Mouse (Mus musculus) forebrain, embryonic 15.5 days (tissue): Measurements from ENCODE around the gene Tssk2. TPM values are rescaled to one million over a fixed set of nuclear protein-coding genes. Genes with fewer than 3 reads are reported as not detected.

Source experiments
- ATAC-seq: fragments of 200-750 bp; cut with Nextera tagmentation; replicated peaks from 2 replicates; pipeline ENCODE4 v1.8.0; 2017; ENCODE audit warnings: mild to moderate bottlenecking, moderate TSS enrichment, moderate library complexity
- H3K27ac ChIP-seq: fragments of 300-500 bp; sonication (generic); replicated peaks from 2 replicates; pipeline ENCODE4 v1.5.1; 2015; ENCODE audit warnings: mild to moderate bottlenecking, inconsistent platforms
- H3K27me3 ChIP-seq: fragments of 300-500 bp; sonication (generic); 2 replicates; pipeline ENCODE4 v1.6.1; 2015; ENCODE audit warnings: inconsistent platforms
- H3K36me3 ChIP-seq: fragments of 300-500 bp; sonication (generic); 2 replicates; pipeline ENCODE4 v1.6.1; 2015; ENCODE audit warnings: mild to moderate bottlenecking, inconsistent platforms
- H3K4me1 ChIP-seq: fragments of 300-500 bp; sonication (generic); 2 replicates; pipeline ENCODE4 v1.6.1; 2015; ENCODE audit warnings: inconsistent platforms
- H3K4me2 ChIP-seq: fragments of 300-500 bp; sonication (generic); replicated peaks from 2 replicates; pipeline ENCODE4 v1.6.1; 2015; ENCODE audit warnings: mild to moderate bottlenecking, inconsistent platforms
- H3K4me3 ChIP-seq: fragments of 300-500 bp; sonication (generic); 2 replicates; pipeline ENCODE4 v1.5.1; 2015; ENCODE audit warnings: mild to moderate bottlenecking, inconsistent platforms
- H3K9ac ChIP-seq: fragments of 300-500 bp; sonication (generic); replicated peaks from 2 replicates; pipeline ENCODE4 v1.6.1; 2015; ENCODE audit warnings: mild to moderate bottlenecking, inconsistent platforms
- H3K9me3 ChIP-seq: fragments of 300-500 bp; sonication (generic); 2 replicates; pipeline ENCODE4 v1.6.1; 2016; ENCODE audit warnings: inconsistent platforms
- WGBS: fragments of 180-500 bp; shearing (Covaris S2); methylation state at CpG from one replicate; pipeline ENCODE4 v1.1.7; 2015; ENCODE audit warnings: mixed read lengths; 5-methylcytosine and 5-hydroxymethylcytosine counted together
- polyA plus RNA-seq: library from polyadenylated mRNA; unstranded; fragments of >200 nt; fragmentation: Nextera tagmentation; extraction: Ambion mirVana; gene quantifications from 2 replicates; pipeline ENCODE4 v1.2.1, GENCODE M21; 2015

Gene Tssk2
- polyA plus RNA-seq, 1 experiment from 2014 or later, result not detected

GRCm38 (mm10) chr16:17876096-17876495 lies 22.3 kb upstream of the Tssk2 start:
- H3K27ac ChIP-seq, result no peak overlapping the region
- no peak overlapping the region for H3K4me3 ChIP-seq
- H3K9ac ChIP-seq, result no peak overlapping the region
- 95% methylated on average over 1 of the region's 1 CpGs for WGBS
- H3K9me3 ChIP-seq, result no peaks in the 10 kb centered on the region
- no peaks in the 10 kb centered on the region for H3K27me3 ChIP-seq
- no peak for ATAC-seq
- no peaks in the 10 kb centered on the region for H3K4me1 ChIP-seq
- no peak overlapping the region for H3K4me2 ChIP-seq
- H3K36me3 ChIP-seq, result peaks cover 12% of the 10 kb centered on the region; the same call in 1 of the 2 replicates

- 97% methylated on average over 4 of the region's 4 CpGs for WGBS
- no peak overlapping the region for H3K27ac ChIP-seq
- no peaks in the 10 kb centered on the region for H3K9me3 ChIP-seq
- H3K4me1 ChIP-seq, result no peaks in the 10 kb centered on the region
- H3K9ac ChIP-seq, result no peak overlapping the region
- H3K36me3 ChIP-seq, result no peaks in the 10 kb centered on the region; the same call in 1 of the 2 replicates
- H3K4me2 ChIP-seq, result no peak overlapping the region
- H3K27me3 ChIP-seq, result no peaks in the 10 kb centered on the region
- no peak overlapping the region for H3K4me3 ChIP-seq
- ATAC-seq, result no peak
Observed at GRCm38 (mm10) chr16:17879571-17879970, 18.9 kb upstream of the Tssk2 start.

- Histone ChIP-seq H3K9me3 (no peaks in the 10 kb centered on the region), H3K36me3 (no peaks in the 10 kb centered on the region; the same call in 1 of the 2 replicates), H3K9ac (no peak overlapping the region), H3K4me3 (no peak overlapping the region), H3K27ac (no peak overlapping the region), H3K27me3 (no peaks in the 10 kb centered on the region), H3K4me1 (no peaks in the 10 kb centered on the region), H3K4me2 (no peak overlapping the region)
- ATAC-seq, result no peak
Observed at GRCm38 (mm10) chr16:17882196-17882595, 16.2 kb upstream of the Tssk2 start.

GRCm38 (mm10) chr16:17884116-17884515 lies 14.3 kb upstream of the Tssk2 start:
- Histone ChIP-seq H3K9ac (no peak overlapping the region), H3K36me3 (no peaks in the 10 kb centered on the region; the same call in 1 of the 2 replicates), H3K27me3 (no peaks in the 10 kb centered on the region), H3K4me1 (no peaks in the 10 kb centered on the region), H3K4me3 (no peak overlapping the region), H3K27ac (no peak overlapping the region), H3K4me2 (no peak overlapping the region), H3K9me3 (no peaks in the 10 kb centered on the region)
- no peak for ATAC-seq
- 90% methylated on average over 6 of the region's 6 CpGs for WGBS

- Histone ChIP-seq H3K4me3 (peak overlapping the region; percentile 96), H3K9ac (peak overlapping the region; percentile 100), H3K9me3 (no peaks in the 10 kb centered on the region), H3K27me3 (no peaks in the 10 kb centered on the region), H3K36me3 (no peaks in the 10 kb centered on the region), H3K27ac (no peak overlapping the region), H3K4me1 (peaks cover 27% of the 10 kb centered on the region), H3K4me2 (peak overlapping the region; percentile 84)
- no peak for ATAC-seq
- 81% methylated on average over 6 of the region's 6 CpGs for WGBS
Observed at GRCm38 (mm10) chr16:17889689-17890341, 8.6 kb upstream of the Tssk2 start.

GRCm38 (mm10) chr16:17890342-17890727 lies 8.1 kb upstream of the Tssk2 start:
- no peaks in the 10 kb centered on the region for H3K27me3 ChIP-seq
- peaks cover 27% of the 10 kb centered on the region for H3K4me1 ChIP-seq
- peak overlapping the region; percentile 100 for H3K9ac ChIP-seq
- H3K4me2 ChIP-seq, result peak overlapping the region; percentile 84
- H3K36me3 ChIP-seq, result no peaks in the 10 kb centered on the region
- H3K9me3 ChIP-seq, result no peaks in the 10 kb centered on the region
- H3K27ac ChIP-seq, result peak overlapping the region; percentile 96; the same call in 1 of the 2 replicates
- ATAC-seq, result no peak
- WGBS, result 45% methylated on average over 2 of the region's 2 CpGs
- H3K4me3 ChIP-seq, result peak overlapping the region; percentile 96

- Histone ChIP-seq H3K27ac (peak overlapping the region; percentile 96), H3K9me3 (no peaks in the 10 kb centered on the region)
- WGBS, result under 1% methylated on average over 43 of the region's 44 CpGs
Observed at GRCm38 (mm10) chr16:17890917-17891566, 7.4 kb upstream of the Tssk2 start.

GRCm38 (mm10) chr16:17891567-17891959 lies 6.9 kb upstream of the Tssk2 start, which contains the start of gene Gm20518:
TSS of gene Gm20518 (minus strand) at chr16:17891671.
- under 1% methylated on average over 38 of the region's 38 CpGs for WGBS
- Histone ChIP-seq H3K36me3 (no peaks in the 10 kb centered on the region), H3K4me3 (peak within 1 kb of the TSS; percentile 96), H3K9me3 (no peaks in the 10 kb centered on the region), H3K9ac (peak within 1 kb of the TSS; percentile 100), H3K27me3 (no peaks in the 10 kb centered on the region), H3K4me2 (peak within 1 kb of the TSS; percentile 84), H3K4me1 (peaks cover 27% of the 10 kb centered on the region), H3K27ac (peak within 1 kb of the TSS; percentile 96)
- ATAC-seq, result peak; percentile 97

More at GRCm38 (mm10) chr16:17890917-17891566, 7.4 kb upstream of the Tssk2 start:
- H3K4me2 ChIP-seq, result peak overlapping the region; percentile 84
- peak; percentile 71 for ATAC-seq
- no peaks in the 10 kb centered on the region for H3K36me3 ChIP-seq
- peaks cover 27% of the 10 kb centered on the region for H3K4me1 ChIP-seq
- peak overlapping the region; percentile 96 for H3K4me3 ChIP-seq
- peak overlapping the region; percentile 100 for H3K9ac ChIP-seq
- no peaks in the 10 kb centered on the region for H3K27me3 ChIP-seq

GRCm38 (mm10) chr16:17892606-17893005 lies 5.8 kb upstream of the Tssk2 start:
- Histone ChIP-seq H3K4me1 (peaks cover 27% of the 10 kb centered on the region), H3K36me3 (no peaks in the 10 kb centered on the region), H3K4me2 (no peak overlapping the region), H3K9ac (no peak overlapping the region), H3K27me3 (no peaks in the 10 kb centered on the region), H3K4me3 (no peak overlapping the region), H3K27ac (0 out of 2 replicates have a peak overlapping the region, but pooled peaks have one; percentile 51), H3K9me3 (no peaks in the 10 kb centered on the region)
- WGBS, result 43% methylated on average over 3 of the region's 3 CpGs
- no peak for ATAC-seq

GRCm38 (mm10) chr16:17893923-17894322 lies 4.5 kb upstream of the Tssk2 start, which contains the start of gene Tssk1:
TSS of gene Tssk1 (plus strand) at chr16:17894223.
- H3K36me3 ChIP-seq, result peaks cover 8% of the 10 kb centered on the region; the same call in 1 of the 2 replicates
- H3K27ac ChIP-seq, result no peak within 1 kb of the TSS
- H3K4me1 ChIP-seq, result peaks cover 27% of the 10 kb centered on the region
- H3K9ac ChIP-seq, result no peak within 1 kb of the TSS
- H3K9me3 ChIP-seq, result no peaks in the 10 kb centered on the region
- H3K27me3 ChIP-seq, result no peaks in the 10 kb centered on the region
- no peak for ATAC-seq
- no peak within 1 kb of the TSS for H3K4me2 ChIP-seq
- 77% methylated on average over 2 of the region's 2 CpGs for WGBS
- H3K4me3 ChIP-seq, result no peak within 1 kb of the TSS

- Histone ChIP-seq H3K36me3 (peaks cover 26% of the 10 kb centered on the region), H3K9me3 (no peaks in the 10 kb centered on the region), H3K4me2 (no peak overlapping the region), H3K4me3 (no peak overlapping the region), H3K4me1 (peaks cover 10% of the 10 kb centered on the region), H3K9ac (no peak overlapping the region), H3K27me3 (no peaks in the 10 kb centered on the region), H3K27ac (no peak overlapping the region)
- no peak for ATAC-seq
Observed at GRCm38 (mm10) chr16:17896091-17896490, 2.3 kb upstream of the Tssk2 start.

- Histone ChIP-seq H3K4me2 (peak within 1 kb of the TSS; percentile 77), H3K9ac (peak within 1 kb of the TSS; percentile 72), H3K36me3 (peaks cover 33% of the 10 kb centered on the region), H3K27me3 (peaks cover 46% of the 10 kb centered on the region), H3K4me3 (peak within 1 kb of the TSS; percentile 72), H3K4me1 (peaks cover 21% of the 10 kb centered on the region), H3K9me3 (no peaks in the 10 kb centered on the region), H3K27ac (peak within 1 kb of the TSS; percentile 73)
- ATAC-seq, result peak; percentile 95
- WGBS, result under 1% methylated on average over 35 of the region's 35 CpGs
Observed at GRCm38 (mm10) chr16:17911052-17911595, 12.7 kb downstream of the Tssk2 start, which contains the start of gene Ess2. TSS of gene Ess2 (minus strand) at chr16:17911348.
